8 mouse cellular contexts compared by ENCODE assay signal in the genomic region with DNA sequence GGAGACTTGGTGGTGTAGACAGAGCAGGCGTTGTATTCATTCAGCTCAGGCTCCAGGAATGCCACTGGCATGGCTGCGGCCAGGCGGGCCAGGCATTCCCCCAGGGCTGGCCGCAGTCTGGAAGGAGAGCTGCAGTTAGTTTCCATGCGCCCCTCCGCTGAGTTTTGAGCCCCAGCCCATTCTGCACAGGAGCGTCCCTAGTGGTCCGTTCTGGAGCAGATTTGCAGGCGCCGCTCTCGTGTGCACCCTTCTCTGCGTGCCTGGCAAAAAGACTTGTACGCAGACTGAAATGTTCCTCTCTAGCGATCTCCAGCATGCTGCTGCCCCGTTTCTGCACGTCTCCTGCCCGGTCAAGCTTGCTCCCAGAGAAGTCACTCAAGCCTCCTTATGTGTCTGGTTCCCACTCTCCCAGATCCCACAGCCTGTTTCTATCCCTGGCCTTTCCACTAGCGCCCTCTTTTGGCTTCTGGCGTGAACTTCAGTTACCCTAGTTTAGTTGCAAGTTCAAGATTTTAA.
DNase-seq lines count a peak whose midpoint lies in the region; ATAC-seq lines count a peak whose summit lies in the region.

No protein-coding gene starts in this region.

- H3K4me3 ChIP-seq in forebrain, embryonic 16.5 days (replicated peaks; ENCODE audit: low read length), result no peak overlapping the region
- peak overlapping the region; percentile 33 for H3K4me3 ChIP-seq in limb, embryonic 10.5 days

- ATAC-seq in forebrain, embryonic 16.5 days, result peak; percentile 55; the same call in 1 of the 2 replicates

- H3K9ac ChIP-seq in forebrain, embryonic 16.5 days (replicated peaks; ENCODE audit: low read depth, low read length), result no peak overlapping the region

- H3K36me3 ChIP-seq in forebrain, embryonic 16.5 days (ENCODE audit: control insufficient read depth, insufficient read depth), result no peaks in the 10 kb centered on the region
- H3K36me3 ChIP-seq in limb, embryonic 10.5 days, result peaks cover 11% of the 10 kb centered on the region

- H3K27me3 ChIP-seq in forebrain, embryonic 16.5 days (replicated peaks; ENCODE audit: control insufficient read depth, insufficient read depth, low read length), result no peaks in the 10 kb centered on the region
- peaks cover 11% of the 10 kb centered on the region for H3K27me3 ChIP-seq in limb, embryonic 10.5 days (ENCODE audit: low read depth, poor library complexity, severe bottlenecking)

- H3K4me1 ChIP-seq in forebrain, embryonic 16.5 days (replicated peaks; ENCODE audit: control insufficient read depth, insufficient read depth, low read length), result no peaks in the 10 kb centered on the region
- H3K4me1 ChIP-seq in limb, embryonic 10.5 days, result peaks cover 6% of the 10 kb centered on the region

- H3K27ac ChIP-seq in forebrain, embryonic 16.5 days (ENCODE audit: low read length), result no peak overlapping the region
- no peak overlapping the region for H3K27ac ChIP-seq in limb, embryonic 10.5 days

- WGBS in forebrain, embryonic 16.5 days, result 4% methylated on average over 19 of the region's 19 CpGs
- 8% methylated on average over 19 of the region's 19 CpGs for WGBS in limb, embryonic 10.5 days

- peak; percentile 24 for DNase-seq in layer of hippocampus, adult 11-12 months (ENCODE audit: low spot score)
- DNase-seq in layer of hippocampus, adult 9-10 months (ENCODE audit: low spot score), result no peak
- DNase-seq in ZHBTc4 (ENCODE audit: low read depth, low spot score), result peak; percentile 85
- DNase-seq in limb, embryonic 10.5 days (ENCODE audit: low spot score), result peak; percentile 72
- peak; percentile 61 for DNase-seq in neural tube, embryonic 10.5 days (ENCODE audit: extremely low spot score, low spot score)
- DNase-seq in spleen, postnatal 14 days (ENCODE audit: low spot score in 2 of 2), result no peak
- DNase-seq in layer of hippocampus, adult 8-10 months (ENCODE audit: low spot score in 2 of 2), result no peak

- no peak overlapping the region for H3K4me2 ChIP-seq in forebrain, embryonic 16.5 days (ENCODE audit: low read length)

- 0 out of 2 replicates have a peak, but pooled peaks cover 2% of the 10 kb centered on the region for H3K9me3 ChIP-seq in forebrain, embryonic 16.5 days (ENCODE audit: control insufficient read depth, low read length)
- H3K9me3 ChIP-seq in limb, embryonic 10.5 days (replicated peaks), result no peaks in the 10 kb centered on the region

Comparison
In these comparisons a context has a peak if more than half of its experiments do, and no peak if none do; other contexts are left out.
1. DNase-seq: peak in layer of hippocampus, adult 11-12 months (single experiment), ZHBTc4 (single experiment), limb, embryonic 10.5 days (single experiment) and neural tube, embryonic 10.5 days (single experiment); none in layer of hippocampus, adult 9-10 months (single experiment), spleen, postnatal 14 days (0 of 2) and layer of hippocampus, adult 8-10 months (0 of 2).